Mouse (Mus musculus) lung, adult 2 months (tissue): ENCODE data around the gene Timm9.

ENCODE experiments used
- CTCF ChIP-seq: fragments of 200-500 bp; IDR thresholded peaks from 2 replicates; pipeline ENCODE4 v1.5.1; 2011; ENCODE audit warnings: mild to moderate bottlenecking, low read length, control low read depth; ENCODE audit not compliant: insufficient read depth
- POLR2A ChIP-seq: fragments of 200-500 bp; IDR thresholded peaks from 2 replicates; pipeline ENCODE4 v1.6.1; 2011; ENCODE audit warnings: low read depth, mild to moderate bottlenecking, control low read depth, low read length, borderline replicate concordance; ENCODE audit errors: extremely low read depth

DNA sequence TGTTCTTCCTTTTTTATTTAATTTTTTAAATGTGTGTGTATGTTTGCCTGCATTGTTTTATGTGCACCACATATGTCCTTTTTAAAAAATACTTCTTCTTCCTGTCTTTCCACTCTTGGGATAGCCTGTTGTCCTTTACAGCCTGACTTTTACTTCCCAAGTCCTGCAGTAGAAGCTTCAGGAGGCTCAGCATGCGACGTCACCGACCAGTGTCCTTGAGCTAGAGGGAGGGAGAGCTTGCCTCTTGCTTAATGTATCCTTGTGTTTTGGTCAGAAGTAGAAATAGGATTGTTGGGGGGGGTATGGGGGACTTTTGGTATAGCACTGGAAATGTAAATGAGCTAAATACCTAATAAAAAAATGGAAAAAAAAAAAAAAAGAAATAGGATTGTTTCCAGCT, 47.3 kb upstream of the Timm9 start:
- TF ChIP-seq CTCF: no peak
- no peak for TF ChIP-seq POLR2A
